Mouse (Mus musculus): ENCODE measurements around the gene Qrfp. TPM values are rescaled to one million over a fixed set of nuclear protein-coding genes. Genes with fewer than 3 reads are reported as not detected.

Gene Qrfp
- polyA plus RNA-seq, 1 experiment from 2014 or later: 0.12 TPM

DNA sequence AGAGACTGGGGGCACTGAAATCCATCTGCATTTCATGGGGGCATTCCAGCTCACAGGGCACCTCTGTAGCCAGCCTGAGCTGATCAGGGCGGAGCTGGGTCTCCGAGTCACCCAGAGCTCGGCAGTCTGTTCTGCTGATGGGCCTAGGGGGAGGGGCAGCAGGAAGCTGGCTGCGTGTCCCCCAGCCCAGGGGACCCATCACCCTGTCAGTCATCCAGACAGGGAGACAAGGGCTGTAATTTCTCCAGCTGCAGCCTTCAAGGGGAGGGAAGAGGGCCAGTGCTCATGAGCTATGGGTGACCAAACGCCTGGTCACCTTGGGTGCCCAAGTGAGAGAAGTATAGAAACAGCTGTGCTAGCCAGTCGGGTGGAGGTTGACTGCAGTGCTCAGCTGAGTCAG lies 26.6 kb upstream of the Qrfp start:
- 32% methylated on average over 6 of the region's 6 CpGs for WGBS
- H3K4me3 ChIP-seq (replicated peaks): no peak overlapping the region
- ATAC-seq: no peak
- H3K9ac ChIP-seq (replicated peaks): peak overlapping the region; percentile 6; the same call in 1 of the 2 replicates
- peaks cover 30% of the 10 kb centered on the region for H3K4me1 ChIP-seq (replicated peaks)
- H3K36me3 ChIP-seq: no peaks in the 10 kb centered on the region
- H3K9me3 ChIP-seq: no peaks in the 10 kb centered on the region
- no peak overlapping the region for H3K4me2 ChIP-seq (replicated peaks)
- H3K27me3 ChIP-seq: peaks cover 24% of the 10 kb centered on the region; the same call in 1 of the 2 replicates
- H3K27ac ChIP-seq: no peak overlapping the region

GRCm38 (mm10) chr2:31836091-31836490 lies 25.7 kb upstream of the Qrfp start:
- peaks cover 28% of the 10 kb centered on the region; the same call in 1 of the 2 replicates for H3K27me3 ChIP-seq

DNA sequence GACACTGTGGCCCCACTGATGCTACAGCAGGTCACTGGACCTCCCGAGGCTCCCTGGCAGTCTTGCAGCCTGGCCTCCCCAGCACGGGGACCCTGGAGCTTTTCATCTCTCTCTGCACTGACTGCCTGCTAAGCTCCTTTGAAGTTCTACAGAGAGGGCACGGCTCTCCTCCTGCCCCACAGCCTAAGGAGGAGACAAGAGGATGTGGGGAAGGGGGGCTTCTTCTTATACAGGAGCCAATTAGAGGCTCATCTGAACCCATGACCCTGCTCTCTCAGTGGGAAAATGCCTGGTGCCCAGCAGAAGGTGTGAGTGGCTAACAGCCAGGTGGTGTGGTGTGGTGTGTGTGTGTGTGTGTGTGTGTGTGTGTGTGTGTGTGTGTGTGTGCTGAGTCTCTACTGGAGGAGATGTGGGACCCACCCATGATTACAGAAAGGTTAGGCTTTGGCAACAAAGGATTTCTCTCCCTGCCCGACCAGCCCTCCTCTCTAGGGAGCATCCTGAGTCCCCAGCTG lies 18.0 kb upstream of the Qrfp start:
- peak; percentile 55; the same call in 1 of the 2 replicates for ATAC-seq
- no peak overlapping the region for H3K4me2 ChIP-seq (replicated peaks)
- 11% methylated on average over 4 of the region's 4 CpGs for WGBS
- peak overlapping the region; percentile 73 for H3K27ac ChIP-seq
- peaks cover 58% of the 10 kb centered on the region for H3K4me1 ChIP-seq (replicated peaks)
- no peak overlapping the region for H3K4me3 ChIP-seq (replicated peaks)
- no peak overlapping the region for H3K9ac ChIP-seq (replicated peaks)
- no peaks in the 10 kb centered on the region for H3K36me3 ChIP-seq
- H3K9me3 ChIP-seq: no peaks in the 10 kb centered on the region
- H3K27me3 ChIP-seq: 0 out of 2 replicates have a peak, but pooled peaks cover 11% of the 10 kb centered on the region

More at GRCm38 (mm10) chr2:31836091-31836490, 25.7 kb upstream of the Qrfp start:
- Histone ChIP-seq H3K9me3 (no peaks in the 10 kb centered on the region), H3K36me3 (no peaks in the 10 kb centered on the region), H3K4me2 (replicated peaks) (no peak overlapping the region), H3K9ac (replicated peaks) (no peak overlapping the region), H3K4me1 (replicated peaks) (peaks cover 27% of the 10 kb centered on the region), H3K27ac (peak overlapping the region; percentile 19; the same call in 1 of the 2 replicates), H3K4me3 (replicated peaks) (no peak overlapping the region)
- ATAC-seq: no peak
- 52% methylated on average over 10 of the region's 10 CpGs for WGBS

DNA sequence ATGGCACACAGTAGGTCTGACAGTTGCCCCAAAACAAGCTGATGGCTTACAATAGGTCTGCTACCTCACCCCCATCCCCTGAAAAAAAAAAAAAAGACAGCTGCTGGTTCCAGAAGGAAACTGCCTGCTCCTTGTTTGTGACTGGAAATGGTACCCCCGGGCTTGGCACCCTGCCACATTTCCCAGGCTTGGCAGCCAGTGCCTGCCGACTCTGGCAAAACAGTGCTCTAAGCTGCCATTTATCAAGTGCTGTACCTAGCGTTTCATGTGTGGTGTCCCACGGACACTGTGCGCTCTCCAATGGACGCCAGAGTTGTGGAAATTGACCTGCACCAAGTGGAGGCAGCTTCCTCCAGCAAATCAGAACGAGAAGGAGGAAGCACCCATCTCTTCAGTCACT lies 17.5 kb upstream of the Qrfp start:
- H3K4me2 ChIP-seq (replicated peaks): no peak overlapping the region
- 0 out of 2 replicates have a peak, but pooled peaks have one; percentile 24 for ATAC-seq

DNA sequence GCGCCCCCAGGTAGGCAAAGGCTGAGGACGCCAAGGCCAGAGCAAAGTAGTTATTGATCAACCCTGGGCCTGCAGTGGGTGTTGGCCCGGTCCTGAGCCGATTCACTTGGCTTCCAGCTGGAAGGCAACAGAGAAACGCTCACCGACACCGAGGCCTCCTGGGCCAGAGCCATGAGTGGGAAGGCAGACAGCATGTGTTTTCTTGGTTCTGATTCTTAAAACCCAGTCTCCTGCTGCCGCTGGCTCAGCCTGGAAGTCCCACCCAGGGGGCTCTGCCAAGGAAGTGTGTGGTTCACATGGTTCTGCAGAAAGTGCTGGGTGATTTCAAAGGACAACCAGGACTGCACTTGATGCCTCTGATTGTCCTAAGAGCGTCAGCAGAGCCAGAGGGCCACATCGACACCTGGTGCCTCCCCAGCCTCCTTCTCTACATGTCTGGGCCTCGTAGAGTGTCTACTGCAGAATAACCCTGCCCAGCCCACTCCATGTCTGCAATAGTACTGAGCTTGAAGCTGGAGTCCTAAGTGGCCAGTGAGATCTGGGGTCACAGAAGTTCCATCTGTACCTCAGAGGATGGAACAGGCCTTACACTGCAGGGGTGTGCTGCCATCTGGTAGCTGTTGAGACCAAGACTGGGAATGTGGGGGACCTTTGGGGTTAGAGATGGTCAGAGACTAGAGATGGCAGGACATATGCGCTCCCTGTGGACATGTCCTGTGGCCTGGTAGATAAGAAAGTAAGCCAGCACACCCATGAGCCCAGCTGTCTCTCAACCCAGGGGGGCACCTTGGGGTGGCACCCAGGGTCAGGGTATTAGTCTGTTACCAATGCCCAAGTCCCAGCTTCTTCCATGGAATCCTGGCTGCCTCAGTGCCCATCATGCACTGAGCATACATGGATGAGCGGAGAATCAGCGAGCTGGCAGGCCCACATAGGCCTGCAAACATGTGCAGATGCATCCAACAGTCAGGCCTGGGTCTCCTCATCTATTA lies 16.0 kb upstream of the Qrfp start:
- H3K4me1 ChIP-seq (replicated peaks): peaks cover 78% of the 10 kb centered on the region
- no peak overlapping the region for H3K9ac ChIP-seq (replicated peaks)
- peaks cover 4% of the 10 kb centered on the region; the same call in 1 of the 2 replicates for H3K27me3 ChIP-seq
- no peak overlapping the region for H3K27ac ChIP-seq
- no peaks in the 10 kb centered on the region for H3K9me3 ChIP-seq
- no peak overlapping the region for H3K4me3 ChIP-seq (replicated peaks)
- H3K4me2 ChIP-seq (replicated peaks): no peak overlapping the region
- no peaks in the 10 kb centered on the region for H3K36me3 ChIP-seq
- WGBS: 90% methylated on average over 14 of the region's 14 CpGs
- ATAC-seq: no peak

More for the DNA sequence above, 17.5 kb upstream of the Qrfp start:
- Histone ChIP-seq H3K27ac (peak overlapping the region; percentile 73), H3K27me3 (0 out of 2 replicates have a peak, but pooled peaks cover 11% of the 10 kb centered on the region), H3K4me3 (replicated peaks) (no peak overlapping the region), H3K9me3 (no peaks in the 10 kb centered on the region), H3K36me3 (no peaks in the 10 kb centered on the region), H3K9ac (replicated peaks) (no peak overlapping the region), H3K4me1 (replicated peaks) (peaks cover 63% of the 10 kb centered on the region)
- WGBS: 43% methylated on average over 7 of the region's 7 CpGs

GRCm38 (mm10) chr2:31825469-31825911 lies 15.1 kb upstream of the Qrfp start:
- no peak overlapping the region for H3K27ac ChIP-seq
- peaks cover 11% of the 10 kb centered on the region; the same call in 1 of the 2 replicates for H3K27me3 ChIP-seq
- ATAC-seq: no peak
- H3K4me1 ChIP-seq (replicated peaks): peaks cover 79% of the 10 kb centered on the region
- WGBS: 87% methylated on average over 16 of the region's 16 CpGs
- no peak overlapping the region for H3K4me2 ChIP-seq (replicated peaks)
- no peaks in the 10 kb centered on the region for H3K9me3 ChIP-seq
- no peak overlapping the region for H3K4me3 ChIP-seq (replicated peaks)
- no peak overlapping the region for H3K9ac ChIP-seq (replicated peaks)
- no peaks in the 10 kb centered on the region for H3K36me3 ChIP-seq

GRCm38 (mm10) chr2:31823933-31824730 lies 13.8 kb upstream of the Qrfp start:
- Histone ChIP-seq H3K27ac (peak overlapping the region; percentile 87), H3K9ac (replicated peaks) (peak overlapping the region; percentile 55; the same call in 1 of the 2 replicates), H3K4me2 (replicated peaks) (no peak overlapping the region), H3K36me3 (no peaks in the 10 kb centered on the region), H3K9me3 (no peaks in the 10 kb centered on the region), H3K4me1 (replicated peaks) (peaks cover 72% of the 10 kb centered on the region), H3K4me3 (replicated peaks) (no peak overlapping the region), H3K27me3 (peaks cover 14% of the 10 kb centered on the region; the same call in 1 of the 2 replicates)
- ATAC-seq: no peak
- 61% methylated on average over 14 of the region's 15 CpGs for WGBS

DNA sequence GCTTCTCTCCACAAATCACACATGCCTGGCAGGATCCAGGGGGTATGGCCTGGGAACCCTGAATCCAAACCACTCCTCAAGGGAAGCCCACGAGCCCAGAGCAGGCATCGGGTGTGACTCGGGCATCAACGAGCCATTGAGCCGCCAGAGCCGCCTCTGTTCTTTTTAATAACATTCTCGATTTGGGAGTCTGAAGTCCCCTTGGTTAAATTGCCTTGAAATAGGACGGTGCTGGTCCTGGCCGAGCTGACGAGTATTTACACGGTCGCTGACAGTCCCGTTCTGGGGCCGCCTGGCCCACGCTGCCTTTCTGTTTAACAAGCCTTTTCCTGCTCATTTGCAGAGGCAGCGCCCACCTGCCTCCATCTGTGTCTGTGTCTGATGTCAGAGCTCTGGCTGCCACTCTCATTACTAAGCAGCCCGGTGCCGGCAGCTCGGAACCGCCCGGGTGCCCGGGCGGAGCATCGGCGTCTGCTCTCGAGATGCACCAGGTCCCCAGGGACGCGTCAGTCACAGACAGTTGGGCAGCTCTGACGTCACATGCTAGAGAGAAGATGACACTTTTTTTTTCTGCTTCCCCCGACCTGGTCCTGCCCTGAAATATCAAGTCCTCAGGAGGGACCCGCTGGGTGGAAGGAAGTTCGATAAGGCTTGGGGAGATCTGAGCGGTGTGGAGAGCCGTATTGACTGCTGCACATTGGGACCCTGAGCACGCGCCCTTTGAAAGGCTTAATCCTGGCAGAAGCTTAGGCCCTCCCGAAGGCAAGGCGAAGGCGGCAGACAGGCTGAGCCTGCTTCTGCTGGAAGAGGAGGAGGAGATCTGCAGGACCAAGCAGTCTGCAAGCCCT lies 12.4 kb upstream of the Qrfp start:
- peak overlapping the region; percentile 54 for H3K4me2 ChIP-seq (replicated peaks)
- H3K36me3 ChIP-seq: no peaks in the 10 kb centered on the region
- 4% methylated on average over 39 of the region's 39 CpGs for WGBS
- peaks cover 58% of the 10 kb centered on the region for H3K4me1 ChIP-seq (replicated peaks)
- H3K27ac ChIP-seq: peak overlapping the region; percentile 87
- no peaks in the 10 kb centered on the region for H3K9me3 ChIP-seq
- ATAC-seq: peak; percentile 85
- H3K9ac ChIP-seq (replicated peaks): peak overlapping the region; percentile 55
- peak overlapping the region; percentile 24 for H3K4me3 ChIP-seq (replicated peaks)
- H3K27me3 ChIP-seq: peaks cover 14% of the 10 kb centered on the region; the same call in 1 of the 2 replicates

GRCm38 (mm10) chr2:31815367-31815766 lies 5.0 kb upstream of the Qrfp start:
- Histone ChIP-seq H3K9me3 (no peaks in the 10 kb centered on the region), H3K9ac (replicated peaks) (no peak overlapping the region), H3K4me1 (replicated peaks) (peaks cover 6% of the 10 kb centered on the region), H3K27me3 (0 out of 2 replicates have a peak, but pooled peaks cover 1% of the 10 kb centered on the region), H3K4me3 (replicated peaks) (no peak overlapping the region), H3K27ac (no peak overlapping the region), H3K36me3 (no peaks in the 10 kb centered on the region), H3K4me2 (replicated peaks) (no peak overlapping the region)
- WGBS: 29% methylated on average over 5 of the region's 5 CpGs
- peak; percentile 31 for ATAC-seq

DNA sequence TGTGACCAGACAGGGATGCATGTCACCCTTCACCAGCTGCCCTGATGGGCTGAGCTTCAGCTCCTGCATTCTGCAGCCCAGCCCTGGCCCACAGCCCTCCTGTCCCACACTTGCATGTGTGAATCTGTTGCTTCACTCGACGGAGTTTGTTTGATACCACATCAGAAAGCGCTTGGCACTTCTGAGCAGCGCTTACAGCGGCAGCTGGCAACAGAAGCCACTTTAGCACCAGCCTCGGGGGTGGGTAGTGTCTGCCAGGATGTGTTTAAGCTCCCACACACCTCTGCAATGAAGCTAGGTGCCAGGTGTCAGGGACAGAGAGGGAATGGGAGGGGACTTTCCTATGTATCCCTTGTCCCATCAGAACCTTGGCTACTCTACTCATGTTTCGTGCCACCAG lies 4.3 kb upstream of the Qrfp start:
- Histone ChIP-seq H3K27me3 (no peaks in the 10 kb centered on the region), H3K9me3 (no peaks in the 10 kb centered on the region), H3K4me3 (replicated peaks) (no peak overlapping the region), H3K36me3 (no peaks in the 10 kb centered on the region), H3K9ac (replicated peaks) (no peak overlapping the region), H3K4me2 (replicated peaks) (no peak overlapping the region), H3K27ac (no peak overlapping the region), H3K4me1 (replicated peaks) (peaks cover 13% of the 10 kb centered on the region)
- no peak for ATAC-seq
- 80% methylated on average over 7 of the region's 7 CpGs for WGBS

- Histone ChIP-seq H3K27ac (no peak overlapping the region), H3K9me3 (no peaks in the 10 kb centered on the region), H3K4me1 (replicated peaks) (peaks cover 23% of the 10 kb centered on the region), H3K36me3 (no peaks in the 10 kb centered on the region), H3K9ac (replicated peaks) (no peak overlapping the region), H3K4me3 (replicated peaks) (no peak overlapping the region), H3K27me3 (no peaks in the 10 kb centered on the region), H3K4me2 (replicated peaks) (no peak overlapping the region)
- no peak for ATAC-seq
- 87% methylated on average over 4 of the region's 4 CpGs for WGBS
Observed at GRCm38 (mm10) chr2:31813641-31814040, 3.3 kb upstream of the Qrfp start.
